ENCODE assay signal across 10 mouse cellular contexts in genomic region chr2:51768298-51769271, GRCm38 (mm10).
DNase-seq lines count a peak whose midpoint lies in the region; ATAC-seq and TF ChIP-seq lines count a peak whose summit lies in the region.
"Had no signal": no experiment of that assay in that cellular context is flagged by ENCODE, and none has a peak within 500 bp of the region (broad histone marks: within the 10 kb centered on the region; RNA-seq: fewer than 3 reads in every experiment).

No protein-coding gene starts in this region.

- TF ChIP-seq CTCF in forebrain, postnatal 0 days (IDR thresholded peaks at IDR 0.05; ENCODE audit: low read depth): no peak

- H3K27ac ChIP-seq in forebrain, postnatal 0 days (ENCODE audit: low read depth, low read length): peak overlapping the region; percentile 6; the same call in 1 of the 2 replicates
- peak overlapping the region; percentile 10; the same call in 1 of the 2 replicates for H3K27ac ChIP-seq in neural tube, embryonic 14.5 days (ENCODE audit: low read depth, low read length)
- H3K27ac ChIP-seq: liver, embryonic 14.5 days; stomach, embryonic 15.5 days had no signal

- DNase-seq in gastrocnemius, adult 18-20 months (ENCODE audit: low spot score): peak; percentile 82
- DNase-seq in gastrocnemius, postnatal 4 days (ENCODE audit: low spot score in 2 of 2): no peak
- peak; percentile 80 for DNase-seq in forebrain, postnatal 0 days
- DNase-seq in layer of hippocampus, adult 8-10 months (ENCODE audit: low spot score in 2 of 2): peak; percentile 51 to 72
- DNase-seq in ovary, adult 18-20 months (ENCODE audit: low spot score): no peak
- no peak for DNase-seq in natural killer cell, adult 2 months (ENCODE audit: low spot score in 2 of 2)

- WGBS in forebrain, postnatal 0 days: 20% methylated on average over 12 of the region's 12 CpGs
- WGBS in neural tube, embryonic 14.5 days: 25% methylated on average over 12 of the region's 12 CpGs

- ATAC-seq in forebrain, postnatal 0 days: peak; percentile 73
- ATAC-seq in neural tube, embryonic 14.5 days (ENCODE audit: low read depth): peak; percentile 88
- no peak for ATAC-seq in erythroblast, adult 5-6 weeks (replicated peaks; ENCODE audit: low FRiP score, poor library complexity, severe bottlenecking)

- peaks cover 5% of the 10 kb centered on the region; the same call in 1 of the 2 replicates for H3K4me1 ChIP-seq in forebrain, postnatal 0 days (ENCODE audit: insufficient read depth)
- H3K4me1 ChIP-seq in neural tube, embryonic 14.5 days (ENCODE audit: control insufficient read depth, insufficient read depth, low read length): peaks cover 14% of the 10 kb centered on the region; the same call in 1 of the 2 replicates
- H3K4me1 ChIP-seq: stomach, embryonic 15.5 days had no signal

- no peak overlapping the region for H3K9ac ChIP-seq in forebrain, postnatal 0 days
- no peak overlapping the region for H3K9ac ChIP-seq in neural tube, embryonic 14.5 days (replicated peaks; ENCODE audit: low read depth, low read length)
- H3K9ac ChIP-seq: liver, embryonic 14.5 days; stomach, embryonic 15.5 days had no signal

- no peaks in the 10 kb centered on the region for H3K27me3 ChIP-seq in forebrain, postnatal 0 days (ENCODE audit: insufficient read depth, low read length)
- H3K27me3 ChIP-seq in neural tube, embryonic 14.5 days (ENCODE audit: control insufficient read depth, insufficient read depth, low read length): no peaks in the 10 kb centered on the region
- H3K27me3 ChIP-seq: stomach, embryonic 15.5 days had no signal

- no peaks in the 10 kb centered on the region for H3K36me3 ChIP-seq in forebrain, postnatal 0 days (ENCODE audit: insufficient read depth)
- no peaks in the 10 kb centered on the region for H3K36me3 ChIP-seq in neural tube, embryonic 14.5 days (ENCODE audit: control insufficient read depth, insufficient read depth, low read length)
- H3K36me3 ChIP-seq: stomach, embryonic 15.5 days had no signal

- peak overlapping the region; percentile 6; the same call in 1 of the 2 replicates for H3K4me2 ChIP-seq in forebrain, postnatal 0 days (ENCODE audit: low read depth)
- no peak overlapping the region for H3K4me2 ChIP-seq in neural tube, embryonic 14.5 days (ENCODE audit: low read depth, low read length)
- H3K4me2 ChIP-seq: stomach, embryonic 15.5 days had no signal

- H3K9me3 ChIP-seq in forebrain, postnatal 0 days (ENCODE audit: low read length): no peaks in the 10 kb centered on the region
- no peaks in the 10 kb centered on the region for H3K9me3 ChIP-seq in neural tube, embryonic 14.5 days (ENCODE audit: control insufficient read depth, low read length)
- H3K9me3 ChIP-seq: stomach, embryonic 15.5 days had no signal

- H3K4me3 ChIP-seq in forebrain, postnatal 0 days (ENCODE audit: low read depth, low read length): no peak overlapping the region
- no peak overlapping the region for H3K4me3 ChIP-seq in neural tube, embryonic 14.5 days (ENCODE audit: low read depth, low read length)
- H3K4me3 ChIP-seq: stomach, embryonic 15.5 days had no signal

Comparison
In these comparisons a context has a peak if more than half of its experiments do, and no peak if none do; other contexts are left out.
1. DNase-seq: peak in gastrocnemius, adult 18-20 months (single experiment), forebrain, postnatal 0 days (single experiment) and layer of hippocampus, adult 8-10 months (2 of 2); none in gastrocnemius, postnatal 4 days (0 of 2), ovary, adult 18-20 months (single experiment) and natural killer cell, adult 2 months (0 of 2).